Mouse (Mus musculus) retina, embryonic 14.5 days (tissue): Measurements from ENCODE around the gene Rab19.
"Not testable (repeated sequence)": the region's sequence is repeated elsewhere in the genome, so short reads cannot be mapped to it uniquely, and the experiment has no call there.

ENCODE experiments used
- DNase-seq: peaks from one replicate; pipeline ENCODE4 v3.0.0-alpha.2; 2015; ENCODE audit warnings: low spot score

Gene Rab19

GRCm38 (mm10) chr6:39381125-39381880 lies at the start of gene Rab19:
TSS of gene Rab19 (plus strand) at chr6:39381175.
- DNase-seq, result no peak

GRCm38 (mm10) chr6:39331998-39332700 lies 48.8 kb upstream of the Rab19 start:
- DNase-seq, result no peak

- DNase-seq, result no peak
These were observed 46.8 kb upstream of the Rab19 start for GRCm38 (mm10) chr6:39334224-39334623.

GRCm38 (mm10) chr6:39334873-39335272 lies 46.1 kb upstream of the Rab19 start:
- no peak for DNase-seq

- no peak for DNase-seq
These were observed 42.6 kb upstream of the Rab19 start for GRCm38 (mm10) chr6:39338359-39338758.

GRCm38 (mm10) chr6:39341798-39342197 lies 39.2 kb upstream of the Rab19 start:
- no peak for DNase-seq

GRCm38 (mm10) chr6:39344020-39344419 lies 37.0 kb upstream of the Rab19 start:
- DNase-seq, result peak; percentile 86

- no peak for DNase-seq
These were observed 35.5 kb upstream of the Rab19 start for GRCm38 (mm10) chr6:39345430-39345829.

- no peak for DNase-seq
These were observed 33.9 kb upstream of the Rab19 start for GRCm38 (mm10) chr6:39346991-39347501.

- peak; percentile 41 for DNase-seq
These were observed 32.8 kb upstream of the Rab19 start for GRCm38 (mm10) chr6:39347880-39348814.

- no peak for DNase-seq
These were observed 32.0 kb upstream of the Rab19 start for GRCm38 (mm10) chr6:39348946-39349345.

- DNase-seq, result not testable (repeated sequence)
These were observed 21.8 kb upstream of the Rab19 start for GRCm38 (mm10) chr6:39359207-39359606.

GRCm38 (mm10) chr6:39362684-39363083 lies 18.3 kb upstream of the Rab19 start:
- DNase-seq, result no peak

- no peak for DNase-seq
These were observed 11.3 kb upstream of the Rab19 start for GRCm38 (mm10) chr6:39369631-39370030.

GRCm38 (mm10) chr6:39372042-39372441 lies 8.9 kb upstream of the Rab19 start:
- DNase-seq, result no peak

GRCm38 (mm10) chr6:39372727-39373126 lies 8.2 kb upstream of the Rab19 start:
- DNase-seq, result no peak

- no peak for DNase-seq
These were observed 7.5 kb upstream of the Rab19 start for GRCm38 (mm10) chr6:39373301-39373955.

GRCm38 (mm10) chr6:39376775-39377174 lies 4.2 kb upstream of the Rab19 start:
- DNase-seq, result no peak

GRCm38 (mm10) chr6:39377311-39377827 lies 3.6 kb upstream of the Rab19 start, which contains the start of gene Slc37a3:
TSS of gene Slc37a3 (minus strand) at chr6:39377675.
- peak; percentile 84 for DNase-seq

GRCm38 (mm10) chr6:39378161-39378835 lies 2.7 kb upstream of the Rab19 start:
- DNase-seq, result not testable (repeated sequence)

- DNase-seq, result no peak
These were observed 1.8 kb upstream of the Rab19 start for GRCm38 (mm10) chr6:39379224-39379623.
